Mouse (Mus musculus): ENCODE results near the gene Phf10. TPM values are rescaled to one million over a fixed set of nuclear protein-coding genes. Genes with fewer than 3 reads are reported as not detected.
"Not testable (repeated sequence)": the region's sequence is repeated elsewhere in the genome, so short reads cannot be mapped to it uniquely, and the experiment has no call there.

Gene Phf10
- 10 to 100 TPM; 66.8 to 70.0 TPM for total RNA-seq (2021)
- long read RNA-seq, transcript Phf10-201 (12 exons, 1,663 nt): major isoform, 6 of 44 reads
- long read RNA-seq, partial matches to known transcripts: 10 of 44 reads
- long read RNA-seq, other reads (novel, unspliced or antisense): 28 of 44 reads

GRCm38 (mm10) chr17:14960951-14961556, at the start of gene Phf10:
TSS of gene Phf10 (minus strand) at chr17:14961273.
- DNase-seq (ENCODE audit: low spot score in 2 of 2): peak; percentile 41 to 49

- not testable (repeated sequence) for DNase-seq (ENCODE audit: low spot score in 2 of 2)
Observed at GRCm38 (mm10) chr17:15009706-15010413, 48.8 kb upstream of the Phf10 start, which contains the start of gene Gm3435. TSS of gene Gm3435 (plus strand) at chr17:15010176.

- DNase-seq (ENCODE audit: low spot score in 2 of 2): not testable (repeated sequence)
Observed at GRCm38 (mm10) chr17:15009088-15009487, 48.0 kb upstream of the Phf10 start.

GRCm38 (mm10) chr17:15000047-15000446, 39.0 kb upstream of the Phf10 start:
- not testable (repeated sequence) for DNase-seq (ENCODE audit: low spot score in 2 of 2)

- DNase-seq (ENCODE audit: low spot score in 2 of 2): not testable (repeated sequence)
Observed at GRCm38 (mm10) chr17:14994140-14994539, 33.1 kb upstream of the Phf10 start.

GRCm38 (mm10) chr17:14993139-14993832, 32.2 kb upstream of the Phf10 start:
- not testable (repeated sequence) for DNase-seq (ENCODE audit: low spot score in 2 of 2)

- not testable (repeated sequence) for DNase-seq (ENCODE audit: low spot score in 2 of 2)
Observed at GRCm38 (mm10) chr17:14992522-14993138, 31.6 kb upstream of the Phf10 start.

- DNase-seq (ENCODE audit: low spot score in 2 of 2): peak; percentile 9 to 13
Observed at GRCm38 (mm10) chr17:14990116-14990702, 29.1 kb upstream of the Phf10 start.

GRCm38 (mm10) chr17:14978362-14979038, 17.4 kb upstream of the Phf10 start, which contains the start of the genes 9030025P20Rik and Gm3417:
TSS of gene 9030025P20Rik (plus strand) at chr17:14978468.
TSS of gene Gm3417 (minus strand) at chr17:14978790.
- DNase-seq (ENCODE audit: low spot score in 2 of 2): not testable (repeated sequence)

GRCm38 (mm10) chr17:14977718-14978361, 16.8 kb upstream of the Phf10 start:
- DNase-seq (ENCODE audit: low spot score in 2 of 2): not testable (repeated sequence)

- not testable (repeated sequence) for DNase-seq (ENCODE audit: low spot score in 2 of 2)
Observed at GRCm38 (mm10) chr17:14968373-14968913, 7.4 kb upstream of the Phf10 start.

- not testable (repeated sequence) for DNase-seq (ENCODE audit: low spot score in 2 of 2)
Observed at GRCm38 (mm10) chr17:14961557-14962154, 583 bp upstream of the Phf10 start.

GRCm38 (mm10) chr17:14960520-14960919, 553 bp downstream of the Phf10 start:
- DNase-seq (ENCODE audit: low spot score in 2 of 2): peak; percentile 15 to 28

- no peak for DNase-seq (ENCODE audit: low spot score in 2 of 2)
Observed at GRCm38 (mm10) chr17:14959979-14960378, 1.1 kb downstream of the Phf10 start.

GRCm38 (mm10) chr17:14958686-14959327, 2.3 kb downstream of the Phf10 start:
- no peak for DNase-seq (ENCODE audit: low spot score in 2 of 2)

- DNase-seq (ENCODE audit: low spot score in 2 of 2): no peak
Observed at GRCm38 (mm10) chr17:14953452-14953851, 7.6 kb downstream of the Phf10 start.

- DNase-seq (ENCODE audit: low spot score in 2 of 2): no peak
Observed at GRCm38 (mm10) chr17:14949161-14949827, 11.8 kb downstream of the Phf10 start.

- DNase-seq (ENCODE audit: low spot score in 2 of 2): no peak
Observed at GRCm38 (mm10) chr17:14944551-14944950, 16.5 kb downstream of the Phf10 start.
